Mouse (Mus musculus): ENCODE data around the gene Pde4dip.

- TF ChIP-seq EP300 (IDR thresholded peaks at IDR 0.05; ENCODE audit: low read depth) (no peak), CTCF (IDR thresholded peaks at IDR 0.05; ENCODE audit: low read depth) (no peak)
Observed at GRCm38 (mm10) chr3:97766459-97766858, 122.0 kb downstream of the Pde4dip start.
